Mouse (Mus musculus): ENCODE measurements around the gene Col6a6. TPM values are rescaled to one million over a fixed set of nuclear protein-coding genes. Genes with fewer than 3 reads are reported as not detected.

The Col6a6 gene
- polyA plus RNA-seq, 1 experiment from 2014 or later = 0.09 TPM

GRCm38 (mm10) chr9:105764127-105764526 is 63.8 kb downstream of the Col6a6 start:
- H3K4me3 ChIP-seq (replicated peaks) = no peak overlapping the region
- no peak overlapping the region for H3K27ac ChIP-seq
- WGBS = 81% methylated on average over 5 of the region's 5 CpGs
- no peaks in the 10 kb centered on the region for H3K9me3 ChIP-seq
- H3K36me3 ChIP-seq = no peaks in the 10 kb centered on the region
- no peaks in the 10 kb centered on the region for H3K4me1 ChIP-seq (replicated peaks)
- H3K9ac ChIP-seq (replicated peaks) = no peak overlapping the region
- no peaks in the 10 kb centered on the region for H3K27me3 ChIP-seq
- no peak for ATAC-seq
- no peak overlapping the region for H3K4me2 ChIP-seq (replicated peaks)

- no peaks in the 10 kb centered on the region for H3K4me1 ChIP-seq (replicated peaks)
- H3K36me3 ChIP-seq = no peaks in the 10 kb centered on the region
- H3K4me2 ChIP-seq (replicated peaks) = no peak overlapping the region
- no peak for ATAC-seq
- no peaks in the 10 kb centered on the region for H3K27me3 ChIP-seq
- 85% methylated on average over 3 of the region's 3 CpGs for WGBS
- H3K4me3 ChIP-seq (replicated peaks) = no peak overlapping the region
- H3K9me3 ChIP-seq = no peaks in the 10 kb centered on the region
- H3K27ac ChIP-seq = no peak overlapping the region
- H3K9ac ChIP-seq (replicated peaks) = no peak overlapping the region
Observed at GRCm38 (mm10) chr9:105763625-105764024, 64.3 kb downstream of the Col6a6 start.

DNA sequence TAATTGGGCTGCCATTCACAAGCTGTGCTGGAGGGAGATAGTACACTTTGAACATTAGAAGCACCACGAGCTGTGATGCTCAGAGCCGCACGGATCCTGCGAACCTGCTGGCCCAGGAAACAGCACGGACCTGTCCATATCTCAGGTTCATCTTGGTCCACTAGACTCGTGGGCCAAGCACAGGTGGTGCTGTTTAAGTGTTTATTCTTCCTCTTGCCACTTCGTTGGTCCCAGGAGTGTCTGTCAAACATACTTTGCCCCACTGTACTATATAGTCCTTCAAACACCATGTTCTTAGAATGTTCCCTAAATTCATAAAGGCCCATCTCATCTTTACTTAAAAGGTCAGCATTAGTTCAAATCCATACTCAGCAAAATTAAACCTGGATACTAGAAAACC is 65.7 kb downstream of the Col6a6 start:
- H3K9me3 ChIP-seq = no peaks in the 10 kb centered on the region; the same call in 1 of the 2 replicates
- H3K27ac ChIP-seq = no peak overlapping the region

GRCm38 (mm10) chr9:105758861-105759260 is 69.1 kb downstream of the Col6a6 start:
- H3K4me3 ChIP-seq (replicated peaks) = no peak overlapping the region
- 83% methylated on average over 5 of the region's 5 CpGs for WGBS
- no peak for ATAC-seq
- H3K4me2 ChIP-seq (replicated peaks) = no peak overlapping the region
- no peak overlapping the region for H3K27ac ChIP-seq
- H3K27me3 ChIP-seq = no peaks in the 10 kb centered on the region
- H3K9me3 ChIP-seq = no peaks in the 10 kb centered on the region; the same call in 1 of the 2 replicates
- H3K4me1 ChIP-seq (replicated peaks) = no peaks in the 10 kb centered on the region
- H3K9ac ChIP-seq (replicated peaks) = no peak overlapping the region
- H3K36me3 ChIP-seq = no peaks in the 10 kb centered on the region

More for the DNA sequence above, 65.7 kb downstream of the Col6a6 start:
- H3K9ac ChIP-seq (replicated peaks) = no peak overlapping the region
- ATAC-seq = no peak
- no peaks in the 10 kb centered on the region for H3K27me3 ChIP-seq
- 90% methylated on average over 7 of the region's 7 CpGs for WGBS
- no peak overlapping the region for H3K4me3 ChIP-seq (replicated peaks)
- no peak overlapping the region for H3K4me2 ChIP-seq (replicated peaks)
- H3K4me1 ChIP-seq (replicated peaks) = no peaks in the 10 kb centered on the region
- no peaks in the 10 kb centered on the region for H3K36me3 ChIP-seq

DNA sequence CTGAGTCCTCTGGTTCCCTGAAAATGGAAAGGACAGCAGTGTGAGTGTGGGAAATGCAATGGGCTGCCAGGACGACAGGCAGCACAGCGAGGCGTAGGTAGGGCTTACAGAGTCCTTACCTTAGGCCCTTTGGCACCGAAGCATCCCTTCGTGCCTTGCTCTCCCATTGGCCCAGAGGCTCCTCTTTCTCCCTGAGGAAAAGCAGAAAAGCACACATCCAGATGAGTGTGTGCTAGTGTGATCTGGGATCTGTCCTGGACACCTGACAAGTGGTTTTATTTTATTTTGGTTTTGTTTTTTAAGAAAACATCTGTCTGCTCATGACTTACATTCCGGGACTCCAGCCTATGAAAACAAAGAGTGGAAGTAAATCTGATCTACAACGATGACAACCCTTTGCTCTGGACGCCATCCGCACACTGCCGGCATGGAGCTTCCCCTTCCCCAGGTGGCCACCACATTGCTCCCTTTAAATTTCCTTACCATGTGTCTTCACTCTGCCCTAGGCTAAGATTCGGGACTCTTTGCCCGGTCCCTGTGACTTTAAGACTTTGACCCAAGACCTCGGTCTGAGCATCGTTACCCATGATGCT is 69.7 kb downstream of the Col6a6 start:
- Histone ChIP-seq H3K4me3 (replicated peaks) (no peak overlapping the region), H3K27me3 (no peaks in the 10 kb centered on the region), H3K9me3 (no peaks in the 10 kb centered on the region; the same call in 1 of the 2 replicates), H3K36me3 (no peaks in the 10 kb centered on the region), H3K9ac (replicated peaks) (no peak overlapping the region), H3K4me1 (replicated peaks) (no peaks in the 10 kb centered on the region), H3K4me2 (replicated peaks) (no peak overlapping the region), H3K27ac (no peak overlapping the region)
- 91% methylated on average over 14 of the region's 14 CpGs for WGBS
- no peak for ATAC-seq

DNA sequence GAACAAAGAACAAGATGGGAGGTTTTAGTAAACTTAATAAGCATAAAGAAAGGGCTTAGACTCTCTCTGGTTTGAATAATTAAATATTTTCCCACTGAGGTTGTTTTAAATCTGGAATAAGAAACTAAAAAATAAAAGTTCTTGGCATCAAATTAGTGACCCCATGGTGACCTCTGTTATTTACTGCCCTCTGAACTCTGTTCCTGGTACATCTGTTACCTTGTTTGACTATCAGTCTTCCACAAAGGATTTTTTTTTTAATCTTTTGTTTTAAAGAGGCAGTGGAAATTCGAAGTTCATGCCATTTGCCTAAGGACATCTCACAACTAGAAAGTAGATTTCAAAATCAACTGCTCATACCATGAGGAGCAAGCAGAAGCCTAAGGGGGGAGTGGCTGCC is 73.7 kb downstream of the Col6a6 start:
- 65% methylated on average over 1 of the region's 1 CpGs for WGBS
- no peaks in the 10 kb centered on the region; the same call in 1 of the 2 replicates for H3K9me3 ChIP-seq
- H3K4me1 ChIP-seq (replicated peaks) = no peaks in the 10 kb centered on the region
- H3K27me3 ChIP-seq = no peaks in the 10 kb centered on the region
- H3K27ac ChIP-seq = no peak overlapping the region
- H3K36me3 ChIP-seq = no peaks in the 10 kb centered on the region
- no peak overlapping the region for H3K9ac ChIP-seq (replicated peaks)
- no peak overlapping the region for H3K4me3 ChIP-seq (replicated peaks)
- H3K4me2 ChIP-seq (replicated peaks) = no peak overlapping the region
- ATAC-seq = no peak

DNA sequence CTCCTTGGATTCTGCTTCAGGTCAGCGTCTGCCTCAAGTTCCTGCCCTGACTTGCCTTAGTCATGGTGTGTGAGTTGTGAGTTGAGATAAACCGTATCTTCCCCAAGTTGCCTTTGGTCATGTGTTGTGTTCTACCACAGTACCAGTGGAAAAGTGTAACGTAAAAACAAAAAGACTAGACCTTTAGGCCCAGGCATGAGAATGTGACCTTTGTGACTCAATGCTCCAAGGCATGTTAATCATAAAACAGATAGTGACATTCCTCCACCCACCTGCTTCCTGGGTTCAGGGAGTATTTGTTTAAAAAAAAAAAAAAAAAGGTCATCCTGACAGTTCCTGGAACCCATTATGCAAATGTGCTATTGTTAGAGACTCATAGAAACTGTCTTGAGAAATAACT is 82.1 kb downstream of the Col6a6 start:
- Histone ChIP-seq H3K4me2 (replicated peaks) (no peak overlapping the region), H3K4me1 (replicated peaks) (no peaks in the 10 kb centered on the region)
- ATAC-seq = no peak

DNA sequence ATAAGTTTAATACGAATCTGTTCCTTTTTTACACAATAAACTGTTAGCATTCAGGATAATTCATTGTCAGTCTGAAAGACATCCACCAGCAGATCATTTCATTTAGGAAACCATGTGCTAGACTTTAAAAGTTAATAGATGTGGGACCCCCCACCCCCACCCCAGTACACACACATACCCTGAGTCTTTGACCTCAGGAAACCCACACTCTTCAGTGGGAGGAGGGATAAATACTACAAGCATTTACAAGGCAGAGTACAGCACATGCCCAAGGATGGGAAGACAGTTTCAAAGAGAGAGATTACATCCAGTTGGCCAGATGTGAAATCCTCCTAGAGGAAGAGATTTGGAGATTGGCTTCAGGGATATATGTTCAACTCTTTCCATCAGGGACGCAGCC is 87.5 kb downstream of the Col6a6 start:
- Histone ChIP-seq H3K27ac (no peak overlapping the region), H3K4me2 (replicated peaks) (no peak overlapping the region), H3K4me1 (replicated peaks) (0 out of 2 replicates have a peak, but pooled peaks cover 1% of the 10 kb centered on the region), H3K27me3 (no peaks in the 10 kb centered on the region), H3K9me3 (no peaks in the 10 kb centered on the region), H3K9ac (replicated peaks) (no peak overlapping the region), H3K4me3 (replicated peaks) (no peak overlapping the region), H3K36me3 (no peaks in the 10 kb centered on the region)
- 87% methylated on average over 2 of the region's 2 CpGs for WGBS
- ATAC-seq = no peak

More for the DNA sequence above, 82.1 kb downstream of the Col6a6 start:
- H3K4me3 ChIP-seq (replicated peaks) = no peak overlapping the region
- no peaks in the 10 kb centered on the region for H3K27me3 ChIP-seq
- WGBS = 94% methylated on average over 3 of the region's 3 CpGs
- no peak overlapping the region for H3K9ac ChIP-seq (replicated peaks)
- no peaks in the 10 kb centered on the region for H3K36me3 ChIP-seq
- H3K27ac ChIP-seq = no peak overlapping the region
- no peaks in the 10 kb centered on the region for H3K9me3 ChIP-seq

- Histone ChIP-seq H3K27ac (no peak overlapping the region), H3K9me3 (no peaks in the 10 kb centered on the region), H3K4me1 (replicated peaks) (0 out of 2 replicates have a peak, but pooled peaks cover 3% of the 10 kb centered on the region), H3K4me2 (replicated peaks) (no peak overlapping the region), H3K9ac (replicated peaks) (no peak overlapping the region), H3K4me3 (replicated peaks) (no peak overlapping the region), H3K36me3 (no peaks in the 10 kb centered on the region), H3K27me3 (no peaks in the 10 kb centered on the region)
- WGBS = 94% methylated on average over 9 of the region's 9 CpGs
- ATAC-seq = no peak
Observed at GRCm38 (mm10) chr9:105739446-105739845, 88.5 kb downstream of the Col6a6 start.

- ATAC-seq = no peak
- Histone ChIP-seq H3K4me3 (replicated peaks) (no peak overlapping the region), H3K27ac (no peak overlapping the region), H3K36me3 (no peaks in the 10 kb centered on the region), H3K9me3 (no peaks in the 10 kb centered on the region), H3K9ac (replicated peaks) (no peak overlapping the region), H3K4me1 (replicated peaks) (0 out of 2 replicates have a peak, but pooled peaks cover 3% of the 10 kb centered on the region), H3K4me2 (replicated peaks) (no peak overlapping the region), H3K27me3 (no peaks in the 10 kb centered on the region)
- 61% methylated on average over 8 of the region's 8 CpGs for WGBS
Observed at GRCm38 (mm10) chr9:105737448-105737847, 90.5 kb downstream of the Col6a6 start.

DNA sequence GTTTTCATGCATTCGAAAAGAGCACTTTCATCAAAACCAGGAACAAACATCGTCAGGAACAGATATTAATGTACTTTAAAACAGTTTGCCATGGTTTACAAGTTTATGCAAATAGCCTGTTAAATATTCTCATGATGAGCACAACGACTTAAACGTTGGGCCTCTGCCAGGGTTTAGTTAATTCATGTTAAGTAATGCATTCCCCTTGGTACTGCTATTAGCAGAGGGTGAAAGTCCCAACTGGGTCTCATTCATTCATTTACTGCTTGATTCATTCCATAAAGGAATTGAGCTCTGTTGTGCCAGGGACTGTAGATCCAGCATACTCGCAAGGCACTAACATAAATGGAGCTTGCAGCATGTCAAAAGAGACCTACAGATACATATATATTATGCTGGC is 92.8 kb downstream of the Col6a6 start:
- H3K4me2 ChIP-seq (replicated peaks) = no peak overlapping the region
- no peak for ATAC-seq
- H3K9ac ChIP-seq (replicated peaks) = no peak overlapping the region
- no peaks in the 10 kb centered on the region for H3K9me3 ChIP-seq
- no peaks in the 10 kb centered on the region for H3K27me3 ChIP-seq
- H3K4me3 ChIP-seq (replicated peaks) = no peak overlapping the region
- H3K27ac ChIP-seq = no peak overlapping the region
- no peaks in the 10 kb centered on the region for H3K36me3 ChIP-seq
- 73% methylated on average over 5 of the region's 5 CpGs for WGBS
- 0 out of 2 replicates have a peak, but pooled peaks cover 3% of the 10 kb centered on the region for H3K4me1 ChIP-seq (replicated peaks)

DNA sequence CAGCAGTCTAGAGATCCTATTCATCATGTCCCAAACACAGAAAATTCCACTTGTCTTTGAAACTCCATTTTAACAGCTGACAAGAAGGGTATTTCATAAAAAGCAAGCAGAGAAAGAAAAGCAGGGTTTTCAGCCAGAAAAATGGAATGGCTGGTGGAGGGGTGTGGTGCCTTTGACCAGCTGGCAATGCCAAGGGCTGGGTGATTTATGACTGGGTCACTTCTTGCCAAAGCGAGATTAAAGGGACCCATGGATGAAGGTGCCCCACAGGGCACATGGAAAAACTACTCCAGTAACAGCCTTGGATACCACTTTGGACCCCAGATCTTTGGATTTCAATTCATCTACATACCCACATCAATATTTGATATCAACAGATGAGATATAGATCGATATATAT is 93.3 kb downstream of the Col6a6 start:
- no peak for ATAC-seq

GRCm38 (mm10) chr9:105731976-105732375 is 96.0 kb downstream of the Col6a6 start:
- Histone ChIP-seq H3K4me1 (replicated peaks) (0 out of 2 replicates have a peak, but pooled peaks cover 3% of the 10 kb centered on the region), H3K4me3 (replicated peaks) (no peak overlapping the region), H3K9me3 (no peaks in the 10 kb centered on the region), H3K36me3 (no peaks in the 10 kb centered on the region), H3K4me2 (replicated peaks) (no peak overlapping the region), H3K27me3 (no peaks in the 10 kb centered on the region), H3K27ac (no peak overlapping the region), H3K9ac (replicated peaks) (no peak overlapping the region)
- ATAC-seq = no peak
- WGBS = 79% methylated on average over 7 of the region's 7 CpGs

More for the DNA sequence above, 93.3 kb downstream of the Col6a6 start:
- 85% methylated on average over 2 of the region's 2 CpGs for WGBS
- Histone ChIP-seq H3K36me3 (no peaks in the 10 kb centered on the region), H3K27ac (no peak overlapping the region), H3K27me3 (no peaks in the 10 kb centered on the region), H3K4me2 (replicated peaks) (no peak overlapping the region), H3K4me1 (replicated peaks) (0 out of 2 replicates have a peak, but pooled peaks cover 3% of the 10 kb centered on the region), H3K9me3 (no peaks in the 10 kb centered on the region), H3K9ac (replicated peaks) (no peak overlapping the region), H3K4me3 (replicated peaks) (no peak overlapping the region)
